Mouse (Mus musculus) embryonic fibroblast, embryonic 13.5 days (primary cell): Measurements from ENCODE around the gene Nanog. TPM values are rescaled to one million over a fixed set of nuclear protein-coding genes. Genes with fewer than 3 reads are reported as not detected.

Experiments
- H3K27ac ChIP-seq: 2 replicates; pipeline ENCODE4 v1.5.1; 2012; ENCODE audit warnings: low read length, control low read depth, inconsistent platforms; ENCODE audit not compliant: insufficient read depth
- H3K4me1 ChIP-seq: 2 replicates; pipeline ENCODE4 v1.6.1; 2011; ENCODE audit warnings: low read length; ENCODE audit not compliant: control insufficient read depth, insufficient read depth
- H3K4me3 ChIP-seq: 2 replicates; pipeline ENCODE4 v1.5.1; 2011; ENCODE audit warnings: mild to moderate bottlenecking, control low read depth, low read length; ENCODE audit not compliant: insufficient read depth
- CTCF ChIP-seq: IDR thresholded peaks from 2 replicates; pipeline ENCODE4 v1.5.1; 2011; ENCODE audit warnings: mild to moderate bottlenecking, control low read depth, low read length, moderate library complexity, borderline replicate concordance; ENCODE audit not compliant: insufficient read depth
- POLR2A ChIP-seq: IDR thresholded peaks from 2 replicates; pipeline ENCODE4 v1.6.1; 2011; ENCODE audit warnings: low read depth, mild to moderate bottlenecking, control low read depth, low read length, moderate library complexity
- polyA plus RNA-seq: library from polyadenylated mRNA; stranded (reverse); fragments of >200 nt; gene quantifications from 2 replicates; pipeline ENCODE4 v1.2.4, GENCODE M21; 2011; ENCODE audit warnings: low read depth; ENCODE audit not compliant: missing spikeins, insufficient read length

The Nanog gene
- polyA plus RNA-seq, 1 experiment: 0.93 TPM

- Histone ChIP-seq H3K4me3 (no peak overlapping the region), H3K27ac (no peak overlapping the region), H3K4me1 (no peaks in the 10 kb centered on the region)
- TF ChIP-seq CTCF (peak; percentile 72; the same call in 1 of the 2 replicates), POLR2A (no peak)
Measured at GRCm38 (mm10) chr6:122739952-122740351, 32.7 kb downstream of the Nanog start.

- Histone ChIP-seq H3K4me1 (no peaks in the 10 kb centered on the region), H3K27ac (no peak overlapping the region), H3K4me3 (peak overlapping the region; percentile 53)
- TF ChIP-seq CTCF (no peak), POLR2A (no peak)
Measured at GRCm38 (mm10) chr6:122741460-122742227, 34.4 kb downstream of the Nanog start.

DNA sequence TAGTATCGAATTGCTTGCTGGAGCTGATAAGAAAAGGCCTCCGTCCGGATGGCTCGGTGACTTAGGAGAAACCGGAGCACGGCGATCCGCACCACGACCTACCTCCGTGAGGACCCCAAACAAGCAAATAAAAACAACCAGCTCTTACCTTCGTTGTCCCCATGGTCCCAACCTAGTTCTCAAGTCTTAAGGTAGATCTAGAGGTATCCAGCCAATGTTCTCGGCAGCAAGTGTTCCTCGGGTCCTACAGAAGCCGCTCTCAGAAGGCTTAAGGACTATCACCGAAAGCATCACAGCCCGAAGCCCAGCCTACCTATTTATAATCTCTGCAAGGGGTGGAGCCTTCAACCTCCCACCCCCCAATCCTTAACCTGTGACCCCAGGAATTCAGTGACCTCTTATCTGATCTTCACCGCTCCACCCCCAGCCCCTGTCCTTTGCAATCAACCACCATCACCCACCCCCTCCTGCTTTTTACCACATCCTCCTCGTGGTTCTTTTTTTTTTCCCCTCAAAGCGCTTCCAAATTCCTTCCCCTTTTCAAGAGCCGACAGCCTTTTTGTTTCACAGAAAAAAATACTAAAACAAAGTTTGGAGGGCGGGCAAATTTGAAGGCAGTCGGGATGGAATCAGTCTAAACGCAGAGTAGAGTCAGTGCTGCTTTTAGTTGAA lies 35.1 kb downstream of the Nanog start:
- peak; percentile 57; the same call in 1 of the 2 replicates for TF ChIP-seq POLR2A
- TF ChIP-seq CTCF: no peak
- H3K27ac ChIP-seq: no peak overlapping the region
- H3K4me1 ChIP-seq: no peaks in the 10 kb centered on the region
- peak overlapping the region; percentile 53 for H3K4me3 ChIP-seq

DNA sequence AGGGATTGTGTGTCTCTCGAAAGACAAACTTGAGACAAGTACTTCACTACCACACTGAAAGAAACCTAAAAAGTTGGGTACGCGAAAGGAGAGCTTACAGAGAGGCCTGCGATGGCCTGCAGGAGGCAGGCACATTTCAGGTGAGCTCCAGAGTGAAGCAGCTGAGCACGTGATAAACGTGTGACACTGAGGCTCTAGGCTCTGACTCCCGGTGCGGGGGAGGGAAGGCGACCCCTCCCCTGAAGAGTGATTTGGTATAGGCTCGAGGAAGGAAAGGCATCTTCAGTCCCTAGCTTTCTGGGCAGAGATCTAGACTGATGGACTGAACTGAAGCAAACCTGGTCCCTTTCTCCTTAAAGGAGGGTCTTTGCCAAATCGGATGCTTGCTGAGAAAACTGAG lies 36.1 kb downstream of the Nanog start:
- Histone ChIP-seq H3K27ac (no peak overlapping the region), H3K4me1 (no peaks in the 10 kb centered on the region), H3K4me3 (no peak overlapping the region)
- TF ChIP-seq CTCF: no peak
- no peak for TF ChIP-seq POLR2A

DNA sequence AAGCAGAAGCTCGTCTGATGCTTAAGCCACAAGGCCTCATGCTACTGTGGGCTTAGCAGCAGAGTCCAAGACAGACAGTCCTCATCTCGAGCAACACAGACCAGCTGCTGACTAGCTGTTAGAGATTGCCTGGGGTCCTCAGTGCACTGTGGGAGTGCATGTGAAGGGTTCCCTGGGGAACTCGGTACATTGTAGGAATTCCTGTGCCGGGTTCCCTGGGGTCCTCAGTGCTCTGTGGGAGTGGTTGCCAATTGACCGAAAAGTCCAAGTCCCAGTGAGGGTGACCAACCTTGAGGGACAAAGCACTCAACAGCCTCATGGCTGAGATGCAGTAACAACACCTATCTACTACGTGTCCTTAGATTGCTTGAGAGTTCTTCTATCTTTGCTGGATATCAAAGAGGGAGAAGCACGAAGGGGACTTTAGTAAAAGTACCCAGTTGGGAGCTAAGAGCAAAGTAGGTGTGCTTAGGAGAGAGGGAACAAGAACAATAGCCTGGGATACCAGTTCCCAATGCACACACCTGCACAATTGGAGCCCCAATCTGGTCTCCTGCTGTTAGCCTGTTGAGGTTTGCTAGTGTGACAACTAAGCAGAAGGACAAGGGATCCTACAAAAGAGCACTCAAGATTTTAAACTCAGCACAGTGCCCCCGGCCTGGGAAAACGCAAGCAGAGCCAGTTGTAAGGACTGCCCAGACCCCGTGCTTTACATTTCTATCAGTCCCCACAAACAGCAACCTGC lies 37.4 kb downstream of the Nanog start:
- H3K4me3 ChIP-seq: no peak overlapping the region
- no peaks in the 10 kb centered on the region for H3K4me1 ChIP-seq
- no peak overlapping the region for H3K27ac ChIP-seq
- TF ChIP-seq POLR2A (no peak), CTCF (no peak)

- no peaks in the 10 kb centered on the region for H3K4me1 ChIP-seq
- H3K27ac ChIP-seq: no peak overlapping the region
- no peak for TF ChIP-seq POLR2A
- no peak for TF ChIP-seq CTCF
- H3K4me3 ChIP-seq: no peak overlapping the region
Measured at GRCm38 (mm10) chr6:122750579-122750978, 43.3 kb downstream of the Nanog start.

DNA sequence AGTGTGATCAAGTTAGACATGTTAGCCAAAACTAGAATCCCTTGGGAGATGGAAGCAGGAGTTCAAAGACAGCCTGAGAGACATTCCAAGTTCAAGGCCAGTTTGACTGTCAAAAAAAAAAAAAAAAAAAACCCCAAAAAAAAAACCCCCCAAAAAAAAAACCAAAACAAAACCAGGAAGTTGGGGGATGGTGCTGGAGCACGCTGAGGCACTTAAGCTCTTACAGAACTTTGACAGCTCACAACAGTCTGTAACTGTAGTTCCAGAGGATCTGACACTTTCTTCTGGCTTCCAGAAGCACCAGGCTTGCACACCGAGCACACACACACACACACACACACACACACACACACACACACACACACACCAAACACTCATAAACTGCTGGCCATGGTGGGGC lies 48.6 kb downstream of the Nanog start:
- peaks cover 2% of the 10 kb centered on the region; the same call in 1 of the 2 replicates for H3K4me1 ChIP-seq
- no peak overlapping the region for H3K27ac ChIP-seq
- TF ChIP-seq POLR2A: no peak
- H3K4me3 ChIP-seq: no peak overlapping the region

- no peak for TF ChIP-seq CTCF
- no peak for TF ChIP-seq POLR2A
- Histone ChIP-seq H3K4me3 (no peak overlapping the region), H3K27ac (no peak overlapping the region), H3K4me1 (peaks cover 2% of the 10 kb centered on the region; the same call in 1 of the 2 replicates)
Measured at GRCm38 (mm10) chr6:122758732-122759131, 51.4 kb downstream of the Nanog start.

DNA sequence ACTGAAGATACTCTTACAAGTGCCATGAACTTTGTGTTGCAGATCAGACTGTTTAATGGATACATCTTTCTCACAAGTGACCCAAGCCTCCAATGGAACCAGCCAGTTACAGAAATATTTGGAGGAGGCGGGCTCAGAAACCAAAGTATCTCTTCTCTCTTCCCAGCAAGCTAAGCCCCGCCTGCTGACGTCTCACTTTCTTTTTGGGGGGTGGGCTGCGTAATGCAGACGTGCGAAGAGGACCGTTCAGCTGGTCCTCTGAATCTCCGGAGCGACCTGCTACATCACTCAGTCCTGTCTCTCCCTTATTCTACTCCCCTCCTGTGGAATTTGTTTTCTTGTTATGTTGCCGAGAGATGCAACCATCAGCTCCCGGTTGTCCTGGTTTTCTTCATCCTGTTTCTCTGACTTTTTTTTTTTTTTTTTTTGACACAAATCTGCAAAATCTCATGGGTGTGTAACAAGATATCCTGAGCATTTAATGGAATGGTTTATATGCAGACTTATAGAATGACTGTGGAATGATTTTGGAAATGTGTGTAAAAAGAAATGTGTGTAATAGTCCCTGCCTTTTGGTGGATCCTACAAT lies 53.8 kb downstream of the Nanog start:
- H3K27ac ChIP-seq: no peak overlapping the region
- peaks cover 9% of the 10 kb centered on the region for H3K4me1 ChIP-seq
- peak overlapping the region; percentile 41 for H3K4me3 ChIP-seq
- TF ChIP-seq CTCF (no peak), POLR2A (peak; percentile 68)
